Comparison of ENCODE assay signal across 11 mouse cellular contexts in genomic region chr6:7847890-7848508, GRCm38 (mm10). TPM values are rescaled to one million over a fixed set of nuclear protein-coding genes. Genes with fewer than 3 reads are reported as not detected.
A peak's percentile ranks its signal among the peaks of the same experiment; 100 is the strongest.
DNase-seq lines count a peak whose midpoint lies in the region; ATAC-seq and TF ChIP-seq lines count a peak whose summit lies in the region.
"Had no signal": no experiment of that assay in that cellular context is flagged by ENCODE, and none has a peak within 500 bp of the region (broad histone marks: within the 10 kb centered on the region; RNA-seq: fewer than 3 reads in every experiment).

No protein-coding gene starts in this region.

- WGBS in midbrain, embryonic 11.5 days, result 68% methylated on average over 6 of the region's 6 CpGs
- WGBS in midbrain, embryonic 13.5 days, result 69% methylated on average over 6 of the region's 6 CpGs
- WGBS in hindbrain, embryonic 16.5 days, result 60% methylated on average over 6 of the region's 6 CpGs

- no peaks in the 10 kb centered on the region for H3K27me3 ChIP-seq in midbrain, embryonic 11.5 days (ENCODE audit: control insufficient read depth, insufficient read depth, low read length)
- no peaks in the 10 kb centered on the region for H3K27me3 ChIP-seq in midbrain, embryonic 13.5 days
- no peaks in the 10 kb centered on the region for H3K27me3 ChIP-seq in hindbrain, embryonic 16.5 days (replicated peaks; ENCODE audit: control insufficient read depth, insufficient read depth, low read length)
- H3K27me3 ChIP-seq: limb, embryonic 15.5 days had no signal

- intact Hi-C loops in gastrocnemius, adult 2 months (cut with DNase I), result loop anchor here (10.0 kb wide), 2 partner anchors 357 to 417 kb away; partner anchors contain the start of gene Mios

- H3K9ac ChIP-seq in midbrain, embryonic 11.5 days (ENCODE audit: low read length), result no peak overlapping the region
- H3K9ac ChIP-seq in midbrain, embryonic 13.5 days (replicated peaks), result no peak overlapping the region
- no peak overlapping the region for H3K9ac ChIP-seq in hindbrain, embryonic 16.5 days (ENCODE audit: low read depth, low read length)
- H3K9ac ChIP-seq: limb, embryonic 15.5 days had no signal

- ATAC-seq in midbrain, embryonic 11.5 days (ENCODE audit: low FRiP score), result no peak
- ATAC-seq in midbrain, embryonic 13.5 days, result no peak
- ATAC-seq in hindbrain, embryonic 16.5 days, result no peak

- no peak overlapping the region for H3K4me2 ChIP-seq in midbrain, embryonic 11.5 days
- no peak overlapping the region for H3K4me2 ChIP-seq in midbrain, embryonic 13.5 days (replicated peaks)
- H3K4me2 ChIP-seq in hindbrain, embryonic 16.5 days (ENCODE audit: low read length), result peak overlapping the region; percentile 39; the same call in 1 of the 2 replicates
- H3K4me2 ChIP-seq: limb, embryonic 15.5 days had no signal

- no peaks in the 10 kb centered on the region for H3K36me3 ChIP-seq in midbrain, embryonic 11.5 days (ENCODE audit: control insufficient read depth, insufficient read depth, low read length)
- H3K36me3 ChIP-seq in midbrain, embryonic 13.5 days, result no peaks in the 10 kb centered on the region
- no peaks in the 10 kb centered on the region for H3K36me3 ChIP-seq in hindbrain, embryonic 16.5 days (ENCODE audit: control insufficient read depth, insufficient read depth, low read length)
- H3K36me3 ChIP-seq: limb, embryonic 15.5 days had no signal

- H3K4me3 ChIP-seq in gastrocnemius, adult 2 months, result peak overlapping the region; percentile 26
- no peak overlapping the region for H3K4me3 ChIP-seq in midbrain, embryonic 11.5 days (ENCODE audit: low read depth, low read length)
- no peak overlapping the region for H3K4me3 ChIP-seq in midbrain, embryonic 13.5 days (replicated peaks)
- no peak overlapping the region for H3K4me3 ChIP-seq in hindbrain, embryonic 16.5 days (ENCODE audit: low read length)
- H3K4me3 ChIP-seq: limb, embryonic 15.5 days had no signal

- no peak for DNase-seq in gastrocnemius, adult 2 months
- no peak for DNase-seq in gastrocnemius, postnatal 25 days
- peak; percentile 70 for DNase-seq in midbrain, embryonic 11.5 days (ENCODE audit: low spot score, missing footprints)
- DNase-seq in naive thymus-derived CD4-positive, alpha-beta T cell, adult 2 months (ENCODE audit: low read depth), result peak; percentile 17
- no peak for DNase-seq in ovary, postnatal 36 days (ENCODE audit: low spot score)
- DNase-seq in cerebellum, adult 9-11 months, result no peak
- DNase-seq: cerebellum, postnatal 10 days; gastrocnemius, postnatal 36 days had no signal

- peak overlapping the region; percentile 43; the same call in 1 of the 2 replicates for H3K27ac ChIP-seq in gastrocnemius, adult 2 months
- no peak overlapping the region for H3K27ac ChIP-seq in midbrain, embryonic 11.5 days (ENCODE audit: low read depth, low read length)
- H3K27ac ChIP-seq in midbrain, embryonic 13.5 days, result no peak overlapping the region
- no peak overlapping the region for H3K27ac ChIP-seq in hindbrain, embryonic 16.5 days (ENCODE audit: low read depth, low read length)
- H3K27ac ChIP-seq: limb, embryonic 15.5 days had no signal

- H3K9me3 ChIP-seq in midbrain, embryonic 11.5 days (ENCODE audit: control insufficient read depth, low read length), result no peaks in the 10 kb centered on the region
- no peaks in the 10 kb centered on the region for H3K9me3 ChIP-seq in midbrain, embryonic 13.5 days
- no peaks in the 10 kb centered on the region for H3K9me3 ChIP-seq in hindbrain, embryonic 16.5 days (ENCODE audit: control insufficient read depth, low read length)
- H3K9me3 ChIP-seq: limb, embryonic 15.5 days had no signal

- no peaks in the 10 kb centered on the region for H3K4me1 ChIP-seq in midbrain, embryonic 11.5 days (ENCODE audit: control insufficient read depth, insufficient read depth, low read length)
- H3K4me1 ChIP-seq in midbrain, embryonic 13.5 days (replicated peaks), result peaks cover 26% of the 10 kb centered on the region
- H3K4me1 ChIP-seq in hindbrain, embryonic 16.5 days (ENCODE audit: control insufficient read depth, insufficient read depth, low read depth, low read length), result peaks cover 18% of the 10 kb centered on the region

- no peak for TF ChIP-seq CTCF in gastrocnemius, adult 2 months (IDR thresholded peaks at IDR 0.05)

RNA-seq across cellular contexts. Expression of gene C1galt1, which starts 3.4 kb away (rescaled TPM):
- total RNA-seq in gastrocnemius, adult 2 months (2021), result 10 to 100 TPM; 14.7 to 17.5 TPM
- 10 to 100 TPM; 13.4 to 14.0 TPM for total RNA-seq in gastrocnemius, postnatal 25 days (2021)
- polyA plus RNA-seq in midbrain, embryonic 11.5 days (2014; fragmentation: Nextera tagmentation; extraction: Ambion mirVana), result 2.6 and 3.1 TPM in 2 replicates
- 1.4 and 1.6 TPM in 2 replicates for polyA plus RNA-seq in midbrain, embryonic 13.5 days (2015; fragmentation: Nextera tagmentation; extraction: Ambion mirVana)
- polyA plus RNA-seq in hindbrain, embryonic 16.5 days (2015; fragmentation: Nextera tagmentation; extraction: Ambion mirVana), result 1.5 and 1.6 TPM in 2 replicates

Comparison
In these comparisons a context has a peak if more than half of its experiments do, and no peak if none do; other contexts are left out.
1. DNase-seq: peak in midbrain, embryonic 11.5 days (single experiment) and naive thymus-derived CD4-positive, alpha-beta T cell, adult 2 months (single experiment); none in gastrocnemius, adult 2 months (single experiment), gastrocnemius, postnatal 25 days (single experiment), ovary, postnatal 36 days (single experiment) and cerebellum, adult 9-11 months (single experiment).